Mouse (Mus musculus): ENCODE results near the gene Lrcol1.

Lrcol1 gene

GRCm38 (mm10) chr5:110344524-110344923 is at the start of gene Lrcol1:
Gene Lrcol1 (plus strand): TSS chr5:110344730.
- no peak for DNase-seq

DNA sequence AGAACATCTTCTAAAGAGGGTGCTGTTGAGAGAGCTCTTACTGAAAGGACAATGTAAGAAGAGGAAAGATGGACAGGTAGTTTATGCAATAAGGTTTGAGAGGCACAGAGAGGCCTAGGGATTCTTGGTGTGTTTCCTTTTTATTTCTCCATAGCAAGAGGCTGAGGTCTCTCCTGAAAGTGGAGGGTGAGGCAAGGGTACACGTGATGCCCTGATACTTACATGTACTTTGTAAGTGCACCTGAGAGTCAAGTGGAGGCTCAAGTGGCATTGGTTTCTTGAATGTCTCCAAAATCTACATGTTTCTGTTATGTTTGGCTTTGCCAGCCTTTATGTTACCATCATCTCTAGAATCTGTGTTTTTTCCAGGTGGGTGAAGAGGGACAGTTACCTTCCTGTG is 47.9 kb upstream of the Lrcol1 start:
- no peak for DNase-seq

DNA sequence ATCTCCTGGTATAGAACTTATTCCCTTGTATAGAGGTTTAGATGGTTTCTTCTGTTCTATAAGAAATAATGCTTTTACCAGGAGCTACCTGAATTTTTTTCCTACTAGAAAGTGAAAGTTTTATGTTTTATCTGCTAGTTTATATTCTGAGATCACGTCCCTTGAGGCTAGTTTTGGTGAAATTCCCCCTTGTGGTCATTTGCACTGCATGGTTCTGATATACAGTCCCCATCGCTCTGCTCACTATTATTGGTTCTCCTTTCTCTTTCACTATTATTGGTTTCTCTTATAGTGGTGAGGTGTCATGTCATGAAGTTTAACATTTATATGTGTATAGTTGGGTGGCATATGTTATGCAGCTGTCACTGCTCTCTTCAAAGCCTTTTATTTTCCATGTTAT is 43.9 kb upstream of the Lrcol1 start:
- no peak for DNase-seq

DNA sequence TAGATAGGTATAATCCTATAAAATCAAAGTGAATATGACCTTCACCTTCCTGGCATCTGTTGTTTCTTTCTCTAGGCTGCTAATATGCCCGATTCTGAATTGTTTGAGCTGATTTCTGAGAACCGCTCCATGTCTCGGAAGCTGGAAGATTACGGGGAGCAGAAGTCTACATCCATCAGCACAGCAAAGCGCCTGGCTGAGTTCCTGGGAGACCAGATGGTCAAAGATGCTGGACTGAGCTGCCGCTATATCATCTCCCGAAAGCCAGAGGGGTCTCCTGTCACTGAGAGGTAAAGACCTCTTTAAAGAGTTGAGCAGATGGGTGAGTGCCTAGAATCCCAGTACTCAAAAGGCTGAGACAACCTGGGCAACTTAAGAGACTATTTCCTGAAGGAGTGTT is 35.7 kb upstream of the Lrcol1 start:
- no peak for DNase-seq

DNA sequence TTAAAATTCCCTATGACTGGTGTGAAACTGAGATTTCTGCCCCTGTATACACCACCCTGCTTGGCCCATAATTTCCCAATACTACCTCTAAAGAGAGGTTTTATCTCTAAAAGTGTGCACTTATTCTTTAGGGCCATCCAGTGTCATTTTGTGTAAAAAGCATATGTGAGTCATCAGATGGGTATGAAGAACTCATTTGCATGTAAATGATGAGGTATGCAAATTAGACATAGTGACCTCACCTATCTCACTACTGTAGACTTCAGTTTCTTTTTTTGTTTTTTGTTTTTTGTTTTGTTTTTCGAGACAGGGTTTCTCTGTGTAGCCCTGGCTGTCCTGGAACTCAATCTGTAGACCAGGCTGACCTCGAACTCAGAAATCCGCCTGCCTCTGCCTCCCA is 31.4 kb upstream of the Lrcol1 start:
- no peak for DNase-seq

GRCm38 (mm10) chr5:110330508-110330907 is 14.0 kb upstream of the Lrcol1 start:
- no peak for DNase-seq

DNA sequence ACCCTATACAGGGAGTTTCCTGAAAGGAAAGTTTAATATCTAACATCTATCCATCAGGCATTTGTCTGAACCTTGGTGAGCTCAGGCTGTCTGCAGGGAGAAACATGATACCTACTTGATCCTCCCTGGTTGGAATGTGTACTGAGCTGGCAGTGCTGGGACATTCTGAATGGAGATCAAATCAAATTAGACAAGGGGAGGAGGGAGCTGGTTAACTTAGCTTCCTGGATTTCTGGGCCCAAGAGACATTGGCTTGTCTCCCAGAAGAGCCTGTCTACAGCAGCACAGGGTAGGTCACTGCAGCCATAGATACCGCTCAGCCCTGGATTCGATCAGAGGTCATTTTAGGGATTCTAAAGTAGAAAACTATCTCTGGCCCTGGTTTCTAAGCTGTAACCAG is 5.7 kb upstream of the Lrcol1 start:
- DNase-seq = no peak

GRCm38 (mm10) chr5:110342648-110343284 is 1.8 kb upstream of the Lrcol1 start, which contains the start of gene P2rx2:
Gene P2rx2 (minus strand): TSS chr5:110343212.
- DNase-seq = peak; percentile 21 to 26

DNA sequence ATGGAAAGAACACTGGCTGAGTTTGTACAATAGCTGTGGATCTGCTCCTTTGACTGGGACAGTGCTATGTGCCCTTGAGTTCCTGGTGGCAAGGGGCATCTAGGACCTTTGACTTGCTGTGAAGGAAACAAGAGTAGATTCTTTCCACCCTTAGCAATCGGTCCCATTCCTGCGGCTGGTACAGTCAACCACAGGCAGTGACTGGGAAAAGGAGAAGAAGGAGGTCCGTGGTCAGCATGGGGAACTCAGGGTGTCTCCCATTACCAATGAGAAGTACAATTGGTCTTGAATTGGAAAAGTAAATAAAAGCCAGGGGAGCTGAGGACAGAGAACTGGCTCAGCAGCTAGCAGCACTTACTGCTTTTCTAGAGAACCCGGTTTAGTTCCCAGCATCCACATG is 1.0 kb downstream of the Lrcol1 start:
- DNase-seq = no peak

DNA sequence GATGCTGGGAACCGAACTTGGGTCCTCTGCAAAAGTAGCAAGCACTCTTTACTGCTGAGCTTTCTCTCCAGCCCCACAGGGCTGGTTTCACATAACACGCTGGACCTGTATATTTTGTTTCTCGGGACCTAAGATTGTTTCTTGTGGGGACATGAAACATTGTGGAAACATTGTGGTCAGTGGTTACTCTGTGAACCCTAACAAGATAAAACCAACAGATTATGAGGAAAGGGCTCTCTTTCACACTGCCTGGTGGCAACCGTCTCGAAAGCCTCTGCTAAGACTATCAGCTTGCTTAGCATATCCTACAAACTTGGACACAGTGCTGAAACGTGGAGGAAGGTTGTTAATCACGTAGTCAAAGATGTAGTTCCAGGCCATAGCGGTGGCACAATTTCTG is 2.5 kb downstream of the Lrcol1 start:
- no peak for DNase-seq

DNA sequence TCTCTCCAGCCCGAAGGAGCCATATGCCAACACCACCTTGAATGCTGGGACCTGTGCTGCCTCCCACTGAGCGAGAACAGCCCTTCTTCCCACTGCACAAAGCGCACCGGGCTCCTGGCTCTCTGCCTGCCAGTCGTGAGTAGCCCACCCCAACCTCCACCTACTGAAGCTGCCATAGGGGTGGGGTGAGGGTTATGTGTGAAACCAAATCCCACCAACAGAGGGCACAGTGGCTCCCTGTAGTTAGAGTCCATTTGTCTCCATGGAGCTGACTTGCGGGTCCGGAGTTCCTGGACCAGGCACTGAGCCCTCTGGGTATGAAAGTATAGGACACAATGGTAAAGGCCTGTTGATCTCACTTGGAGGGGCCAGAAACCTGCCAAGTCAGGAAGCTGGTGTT is 10.2 kb downstream of the Lrcol1 start:
- DNase-seq = peak; percentile 44 to 48

DNA sequence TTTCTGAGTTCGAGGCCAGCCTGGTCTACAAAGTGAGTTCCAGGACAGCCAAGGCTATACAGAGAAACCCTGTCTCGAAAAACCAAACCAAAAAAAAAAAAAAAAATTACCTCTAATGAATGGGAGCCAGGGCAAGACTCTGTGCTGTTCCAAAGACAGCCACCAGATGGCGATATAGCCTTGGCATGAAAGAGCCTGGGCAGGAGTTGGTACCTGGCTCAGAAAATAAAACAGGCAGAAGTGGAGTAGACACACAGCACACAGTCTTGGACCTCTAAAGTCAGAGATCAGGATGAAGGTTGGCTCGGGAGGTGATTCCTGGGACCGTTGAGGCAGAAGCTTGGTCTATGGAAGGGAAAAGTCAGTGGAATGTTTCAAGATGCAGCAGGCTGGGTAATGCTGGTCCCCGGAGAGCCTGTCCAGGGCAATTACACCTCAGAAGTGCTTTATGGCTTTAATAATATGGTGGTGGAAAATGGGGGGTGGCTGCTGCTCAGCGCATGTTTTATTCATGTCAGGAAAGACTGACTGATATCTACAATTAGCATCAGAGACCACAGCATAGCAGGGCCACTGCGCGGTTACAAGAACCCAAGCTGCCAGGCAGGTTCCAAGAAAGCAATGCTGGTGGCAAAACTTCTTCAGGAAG is 13.1 kb downstream of the Lrcol1 start:
- peak; percentile 85 to 87 for DNase-seq

DNA sequence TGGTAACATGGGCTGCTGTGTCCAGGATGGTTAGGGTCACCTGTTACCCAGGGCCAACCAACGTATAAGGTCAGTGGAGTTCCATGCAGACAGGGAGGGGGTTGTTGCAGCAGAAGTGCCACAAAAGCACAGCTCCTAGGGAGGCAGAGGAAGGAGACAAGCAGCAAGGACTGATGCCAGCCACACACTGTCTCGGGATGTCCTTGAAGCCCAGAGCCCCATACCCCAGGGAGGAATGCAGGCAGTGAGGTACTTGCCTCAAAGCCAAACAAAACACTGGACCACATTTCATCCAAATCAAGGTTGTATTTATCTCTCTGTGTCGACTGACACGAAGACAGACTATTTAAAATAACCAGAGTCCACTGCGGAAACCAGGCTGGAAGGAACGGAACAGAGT is 16.9 kb downstream of the Lrcol1 start:
- DNase-seq = no peak

DNA sequence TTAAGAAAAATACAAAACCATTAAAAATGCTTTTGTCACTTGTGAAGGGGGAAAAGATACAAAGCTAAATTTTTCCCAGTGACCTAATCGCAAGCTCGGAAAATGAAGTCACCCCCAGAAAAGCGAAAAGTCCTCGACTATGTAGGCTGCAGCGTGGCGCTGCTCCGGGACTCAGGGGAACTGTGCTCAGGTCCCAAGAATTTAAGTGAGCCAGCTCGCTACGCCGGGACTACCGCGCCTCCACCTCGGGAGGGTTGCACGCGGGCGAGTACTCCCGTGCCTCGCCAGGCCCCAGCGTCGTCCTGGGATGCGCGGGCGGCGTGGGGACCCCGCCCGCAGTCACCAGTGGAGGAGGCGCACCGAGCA is 18.3 kb downstream of the Lrcol1 start:
- no peak for DNase-seq

- peak; percentile 70 to 76 for DNase-seq
Measured at GRCm38 (mm10) chr5:110363179-110363821, 18.8 kb downstream of the Lrcol1 start.

- DNase-seq = no peak
Measured at GRCm38 (mm10) chr5:110363822-110364545, 19.5 kb downstream of the Lrcol1 start.

GRCm38 (mm10) chr5:110376802-110377433 is 32.4 kb downstream of the Lrcol1 start:
- peak; percentile 68 to 72 for DNase-seq

- DNase-seq = no peak
Measured at GRCm38 (mm10) chr5:110378181-110378583, 33.7 kb downstream of the Lrcol1 start.

- no peak for DNase-seq
Measured at GRCm38 (mm10) chr5:110379086-110379485, 34.6 kb downstream of the Lrcol1 start.

- DNase-seq = no peak
Measured at GRCm38 (mm10) chr5:110379823-110380222, 35.3 kb downstream of the Lrcol1 start.

- no peak for DNase-seq
Measured at GRCm38 (mm10) chr5:110384491-110384890, 40.0 kb downstream of the Lrcol1 start.

- DNase-seq = no peak
Measured at GRCm38 (mm10) chr5:110385263-110385662, 40.7 kb downstream of the Lrcol1 start.
